Mouse (Mus musculus): ENCODE results near the gene 1700031F05Rik. TPM values are rescaled to one million over a fixed set of nuclear protein-coding genes. Genes with fewer than 3 reads are reported as not detected.

Gene 1700031F05Rik
- 0.05 TPM in 1 of 2 replicates, not detected in the other for polyA plus RNA-seq (2012; rRNA removed)

DNA sequence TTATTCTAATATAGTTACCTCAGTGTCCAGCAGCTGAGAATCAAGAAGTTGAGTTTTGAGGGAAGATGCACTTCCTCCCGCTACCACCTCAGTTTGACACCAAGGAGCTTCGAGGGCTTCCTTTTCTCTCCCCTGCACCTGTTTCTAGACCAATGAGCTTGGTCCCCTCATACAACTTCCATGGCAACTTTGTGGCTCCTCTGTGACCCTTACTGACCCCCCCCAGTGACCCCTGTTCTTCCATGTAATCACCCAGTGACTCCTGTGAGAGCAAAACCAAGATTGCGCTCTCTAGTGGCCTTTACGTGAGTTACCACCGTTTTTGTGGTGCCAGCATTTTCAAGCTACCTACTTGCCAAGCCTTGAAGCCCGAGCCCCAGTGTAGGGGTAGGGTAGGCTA is at the start of gene 1700031F05Rik:
TSS of gene 1700031F05Rik (minus strand) at position 101 of the 400 bp plus-strand sequence.

DNA sequence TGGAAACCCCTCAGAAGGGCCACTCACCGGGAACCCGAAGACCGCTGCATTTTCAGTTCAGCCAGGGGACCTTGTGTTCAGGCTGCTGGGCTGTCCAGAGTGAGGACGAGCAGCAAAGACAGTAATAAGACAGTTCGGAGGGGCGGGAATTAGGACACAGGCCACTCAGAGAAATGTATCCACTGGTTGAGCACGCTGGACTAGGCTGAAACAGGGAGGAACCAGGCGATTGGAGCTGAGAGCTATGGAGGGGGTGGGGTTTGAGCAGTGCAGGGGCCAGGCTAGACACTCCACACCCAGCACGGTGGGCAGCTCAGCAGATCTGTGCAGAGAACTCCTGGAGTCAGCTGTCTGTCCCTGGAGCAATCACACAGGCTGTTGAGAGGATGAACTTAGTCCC is 40.8 kb upstream of the 1700031F05Rik start, which contains the start of the genes Dmrtc1a and 1700011M02Rik:
TSS of gene Dmrtc1a (minus strand) at position 101 of the 400 bp plus-strand sequence.
TSS of gene 1700011M02Rik (plus strand) at position 319 of the 400 bp plus-strand sequence.

DNA sequence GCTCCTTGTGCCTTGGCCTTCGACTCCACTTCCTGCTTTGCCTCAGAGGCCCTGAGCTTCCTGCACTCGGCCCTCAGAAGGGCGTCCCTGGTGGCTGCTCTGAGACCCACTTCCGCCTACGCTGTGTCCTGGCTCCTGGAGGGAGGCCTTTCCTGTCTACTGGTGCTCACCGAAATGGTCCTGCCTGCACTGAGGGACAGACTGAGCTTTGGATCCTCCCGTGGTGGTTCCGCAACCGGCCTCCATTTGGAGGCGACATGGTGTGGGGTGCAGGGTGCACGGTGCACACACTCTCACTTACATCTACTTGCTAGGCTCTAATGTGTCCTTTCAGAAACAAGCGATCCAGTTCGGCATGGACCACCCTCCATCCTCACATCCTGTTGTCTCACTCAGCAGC is 13.3 kb downstream of the 1700031F05Rik start, which contains the start of gene Dmrtc1c2:
TSS of gene Dmrtc1c2 (minus strand) at position 101 of the 400 bp plus-strand sequence.

Other genes with a start within 250 kb of the 1700031F05Rik start
- 7.6 and 8.6 TPM in 2 replicates for gene Phka1, start 223.7 kb downstream of the 1700031F05Rik start, polyA plus RNA-seq (2012; rRNA removed)
- gene Gm3880, start 181.0 kb downstream of the 1700031F05Rik start, polyA plus RNA-seq (2012; rRNA removed), result not detected in 2 replicates
- gene Gm9112, start 160.3 kb downstream of the 1700031F05Rik start, polyA plus RNA-seq (2012; rRNA removed), result not detected in 2 replicates
- not detected in 2 replicates for gene Dmrtc1b, start 160.1 kb downstream of the 1700031F05Rik start, polyA plus RNA-seq (2012; rRNA removed)
- gene Dmrtc1c1, start 65.0 kb downstream of the 1700031F05Rik start, polyA plus RNA-seq (2012; rRNA removed), result not detected in 2 replicates
- not detected in 2 replicates for gene Dmrtc1c2, start 13.4 kb downstream of the 1700031F05Rik start, polyA plus RNA-seq (2012; rRNA removed)
- gene Dmrtc1a, start 40.7 kb upstream of the 1700031F05Rik start, polyA plus RNA-seq (2012; rRNA removed), result 0.64 and 1.0 TPM in 2 replicates
- gene 1700011M02Rik, start 40.9 kb upstream of the 1700031F05Rik start, polyA plus RNA-seq (2012; rRNA removed), result not detected in 2 replicates
- not detected in 2 replicates for gene 1700018G05Rik, start 60.4 kb upstream of the 1700031F05Rik start, polyA plus RNA-seq (2012; rRNA removed)